Mouse (Mus musculus) urinary bladder, adult 18-20 months (tissue): ENCODE results near the gene Asns.
"Not testable (repeated sequence)": the region's sequence is repeated elsewhere in the genome, so short reads cannot be mapped to it uniquely, and the experiment has no call there.

ENCODE experiments used
- DNase-seq, 2 experiments: peaks; one replicate each; pipeline ENCODE4 v3.0.0; 2022; ENCODE audit warnings: low spot score in 2 of 2, mixed read lengths in 2 of 2

The Asns gene

GRCm38 (mm10) chr6:7676194-7676901, 16.7 kb downstream of the Asns start:
- DNase-seq: no peak

DNA sequence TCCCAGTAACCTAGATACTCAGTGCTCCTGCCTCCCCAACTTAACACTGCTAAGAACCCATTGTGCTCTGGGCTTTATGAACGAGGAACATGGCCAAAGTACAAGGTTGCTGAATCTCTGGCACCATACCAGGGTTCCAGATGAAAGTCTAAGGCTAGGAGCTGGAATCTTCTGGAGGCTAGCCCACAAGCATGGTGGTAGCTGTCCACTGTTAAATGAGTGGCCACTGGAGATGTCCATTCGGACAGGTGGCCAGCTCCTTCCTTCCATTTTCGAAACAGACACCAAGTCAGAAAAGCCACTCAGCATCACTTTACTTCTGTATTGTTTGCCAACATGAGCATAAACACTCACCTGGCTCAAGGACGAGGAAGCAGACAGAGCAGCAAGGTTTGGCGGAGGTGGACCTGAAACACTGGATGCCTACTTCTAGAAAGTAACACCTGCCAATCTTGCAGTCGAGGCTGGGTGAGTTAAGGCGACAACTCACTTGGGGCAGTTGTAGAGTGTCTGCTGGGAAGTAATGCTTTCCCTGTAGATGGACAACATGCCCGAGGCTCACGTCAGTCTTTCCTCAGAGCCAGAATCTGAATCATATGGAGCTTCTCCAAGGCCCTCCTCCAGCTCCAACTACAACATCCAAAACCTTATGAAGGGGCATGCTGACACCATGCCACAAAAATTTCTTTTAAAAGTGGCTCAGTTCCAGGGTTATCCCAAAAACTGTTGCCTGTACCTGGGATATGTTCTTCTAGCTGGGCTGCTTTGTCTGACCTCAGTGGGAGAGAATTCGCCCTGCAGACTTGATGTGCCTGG, 20.4 kb downstream of the Asns start:
- DNase-seq: no peak

DNA sequence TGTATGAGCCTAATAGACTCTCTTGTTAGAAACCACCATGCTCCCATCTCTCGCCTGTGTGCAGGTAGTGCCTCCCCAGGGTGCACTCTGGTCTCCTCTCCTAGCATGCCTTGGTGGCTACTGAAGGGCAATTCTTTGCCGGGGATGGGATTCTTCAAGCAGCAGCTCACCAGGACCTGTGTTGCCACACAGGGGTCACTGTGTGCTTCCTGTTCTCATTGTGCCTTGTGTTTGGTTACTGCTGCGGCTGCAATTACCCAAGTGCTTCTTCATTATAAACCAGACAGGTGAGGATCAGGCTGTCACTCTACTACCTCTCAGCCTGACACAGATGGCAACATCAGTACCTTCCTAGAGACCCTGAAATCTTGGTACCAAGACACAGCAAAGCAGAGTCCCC, 21.6 kb downstream of the Asns start:
- no peak for DNase-seq

DNA sequence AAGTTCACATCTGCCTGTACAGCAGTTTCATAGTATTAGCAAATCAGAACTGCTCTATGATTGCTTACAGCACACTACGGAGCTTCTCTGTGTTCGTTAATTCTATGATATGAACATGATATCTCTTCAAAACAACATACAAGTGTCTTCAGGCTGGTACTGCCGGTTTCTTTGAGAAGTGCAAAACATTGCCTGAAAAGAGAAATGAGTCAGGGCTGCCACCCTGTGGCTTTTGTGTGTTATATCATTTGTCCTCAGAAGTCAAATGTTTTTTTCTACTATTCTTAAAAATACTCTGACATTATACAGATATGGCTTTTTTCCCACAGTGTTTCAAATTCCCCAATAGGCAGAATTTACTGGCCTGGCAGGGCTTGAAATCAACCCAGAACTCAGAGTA, 22.5 kb downstream of the Asns start:
- DNase-seq: no peak

- no peak for DNase-seq
These were observed 23.3 kb downstream of the Asns start for GRCm38 (mm10) chr6:7669721-7670120.

GRCm38 (mm10) chr6:7668332-7668731, 24.7 kb downstream of the Asns start:
- DNase-seq: no peak

DNA sequence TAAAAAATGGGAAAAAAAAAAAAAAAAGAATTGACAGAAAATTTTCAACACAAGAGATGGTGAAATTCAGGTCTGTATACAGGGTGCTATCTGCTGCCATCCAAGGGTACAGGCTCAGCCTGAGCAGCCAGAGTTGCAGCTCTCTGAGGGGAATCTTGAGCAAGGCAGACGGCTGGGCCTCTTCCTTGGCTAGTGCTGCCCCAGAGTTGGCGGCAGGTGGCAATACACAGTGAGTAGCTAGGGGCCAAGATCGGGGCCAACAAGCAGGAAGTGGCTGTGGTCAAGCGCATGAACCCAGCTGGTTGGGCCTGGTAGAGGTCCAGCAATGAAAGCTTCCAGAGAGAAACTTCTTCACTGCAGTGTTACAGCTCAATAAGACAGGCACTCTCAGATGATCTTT, 27.2 kb downstream of the Asns start:
- DNase-seq: not testable (repeated sequence)

DNA sequence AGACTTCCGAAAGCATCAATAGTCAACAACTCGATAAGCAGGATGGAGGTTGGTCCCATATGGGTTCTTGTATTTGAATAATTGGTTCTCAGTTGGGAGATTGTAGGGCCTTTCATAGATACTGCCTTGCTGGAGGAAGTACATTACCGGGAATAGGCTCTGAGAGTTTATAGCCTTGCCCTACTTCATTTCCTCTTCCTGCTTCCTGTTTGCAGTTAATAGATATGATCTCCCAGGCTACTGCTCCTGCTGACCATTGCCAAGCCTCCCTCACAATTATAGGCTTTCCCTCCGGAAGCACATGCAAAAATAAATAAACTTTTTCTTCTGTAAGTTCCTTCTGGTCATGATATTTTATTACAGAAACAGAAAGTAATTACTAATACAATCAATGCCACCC, 31.6 kb downstream of the Asns start:
- no peak for DNase-seq

DNA sequence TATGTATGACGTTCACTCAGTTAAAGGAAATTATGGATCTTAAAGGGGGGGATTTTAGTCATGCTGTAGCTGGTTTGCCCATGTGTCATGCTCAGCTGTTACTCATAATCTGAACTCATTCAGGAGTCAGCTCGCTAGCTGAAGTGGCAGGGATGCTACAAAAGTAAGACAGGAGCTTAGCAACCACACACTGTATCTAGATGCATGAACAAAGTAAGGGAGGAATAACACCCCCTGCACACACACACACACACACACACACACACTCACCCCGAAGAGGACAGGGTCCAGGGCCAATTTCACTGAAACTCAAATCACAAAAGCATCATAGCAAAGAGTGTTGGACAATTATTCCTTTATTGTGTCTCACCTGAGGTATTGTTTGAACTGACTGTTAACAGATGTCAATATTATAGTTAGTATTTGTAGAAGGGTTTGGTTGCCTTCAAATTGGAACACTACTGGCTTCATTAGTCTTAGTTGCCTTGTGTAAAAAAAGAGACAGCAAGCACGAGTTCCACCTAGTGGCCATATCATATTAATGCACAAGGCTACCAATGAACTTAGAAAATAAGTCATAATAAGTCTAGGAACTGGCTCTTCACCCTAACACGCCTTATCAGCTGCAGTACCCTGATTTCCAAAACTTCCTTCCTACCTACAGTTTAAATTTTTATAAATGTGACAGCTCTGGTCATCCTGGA, 32.5 kb downstream of the Asns start:
- no peak for DNase-seq

- DNase-seq: no peak
These were observed 36.5 kb downstream of the Asns start for GRCm38 (mm10) chr6:7656601-7657000.

DNA sequence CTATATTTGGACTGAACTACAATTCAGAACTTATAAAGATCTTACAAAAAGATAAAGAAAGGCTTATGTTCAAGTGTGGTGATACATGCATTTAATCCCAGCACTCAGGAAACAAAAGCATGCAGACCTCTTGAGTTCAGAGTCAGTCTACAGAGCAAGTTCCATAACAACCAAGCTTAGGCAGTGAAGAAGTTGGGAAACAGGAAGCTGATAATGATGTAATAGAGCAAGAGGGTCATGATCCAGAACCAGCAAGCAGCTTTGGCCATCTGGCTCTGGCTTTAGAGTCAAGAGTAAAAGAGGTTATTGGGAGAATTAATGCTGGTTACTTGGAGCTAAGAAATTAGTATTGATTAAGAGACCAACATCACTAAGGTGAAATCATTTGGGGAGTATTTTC, 44.6 kb downstream of the Asns start:
- DNase-seq: no peak
